Mouse (Mus musculus) bone marrow, adult 2 months (tissue): ENCODE results near the gene Adipoq. TPM values are rescaled to one million over a fixed set of nuclear protein-coding genes. Genes with fewer than 3 reads are reported as not detected.
"Not testable (repeated sequence)": the region's sequence is repeated elsewhere in the genome, so short reads cannot be mapped to it uniquely, and the experiment has no call there.

Experiments used
- H3K27ac ChIP-seq: fragments of 200-500 bp; 2 replicates; pipeline ENCODE4 v1.5.1; 2012; ENCODE audit warnings: low read depth, mild to moderate bottlenecking, control low read depth, inconsistent platforms, low read length; ENCODE audit not compliant: control insufficient read depth, poor library complexity, insufficient read depth
- H3K4me1 ChIP-seq: fragments of 200-500 bp; 2 replicates; pipeline ENCODE4 v1.6.1; 2011; ENCODE audit warnings: low read length; ENCODE audit not compliant: control insufficient read depth, insufficient read depth
- H3K4me3 ChIP-seq: fragments of 200-500 bp; replicated peaks from 2 replicates; pipeline ENCODE3; 2011; ENCODE audit warnings: mild to moderate bottlenecking, low read depth, low read length, control low read depth; ENCODE audit not compliant: control insufficient read depth
- CTCF ChIP-seq: fragments of 200-500 bp; IDR thresholded peaks from 2 replicates; pipeline ENCODE4 v1.5.1; 2011; ENCODE audit warnings: low read length, control low read depth; ENCODE audit not compliant: control insufficient read depth, insufficient read depth
- POLR2A ChIP-seq: fragments of 200-500 bp; IDR thresholded peaks from 2 replicates; pipeline ENCODE4 v1.6.1; 2011; ENCODE audit warnings: low read depth, mild to moderate bottlenecking, control low read depth, low read length, borderline replicate concordance; ENCODE audit not compliant: control insufficient read depth
- WGBS: fragments of 180-500 bp; shearing (Covaris S2); methylation state at CpG from one replicate; pipeline ENCODE4 v1.1.7; 2018; 5-methylcytosine and 5-hydroxymethylcytosine counted together
- polyA plus RNA-seq: library from polyadenylated mRNA; stranded (reverse); fragments of >200 nt; gene quantifications from 2 replicates; pipeline ENCODE4 v1.2.4, GENCODE M21; 2011; ENCODE audit warnings: low replicate concordance; ENCODE audit not compliant: missing spikeins, insufficient read depth, insufficient read length

The Adipoq gene
- polyA plus RNA-seq, 1 experiment: 39.5 TPM

DNA sequence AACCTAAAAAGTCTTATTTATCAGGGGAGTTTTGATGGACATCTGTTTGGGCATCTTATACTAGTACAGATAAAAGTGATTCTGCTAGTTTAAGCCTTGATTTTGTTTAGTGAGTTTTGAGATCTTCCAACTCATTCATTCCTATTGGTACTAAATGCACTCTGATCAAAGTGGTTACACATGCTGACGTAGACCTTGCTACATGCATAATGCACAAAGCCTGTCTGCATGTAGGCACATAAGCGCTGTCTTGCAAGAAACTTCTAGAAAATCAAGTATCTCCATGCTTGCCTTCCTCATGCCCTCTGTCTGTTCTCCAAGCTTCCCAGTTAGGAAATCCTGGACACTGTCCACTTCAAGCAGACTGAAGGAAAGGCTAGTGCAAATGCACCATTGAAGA lies 31.5 kb downstream of the Adipoq start:
- peaks cover 4% of the 10 kb centered on the region for H3K4me1 ChIP-seq
- H3K27ac ChIP-seq: no peak overlapping the region
- 85% methylated on average over 2 of the region's 2 CpGs for WGBS
- H3K4me3 ChIP-seq: no peak overlapping the region
- TF ChIP-seq CTCF (no peak), POLR2A (no peak)

DNA sequence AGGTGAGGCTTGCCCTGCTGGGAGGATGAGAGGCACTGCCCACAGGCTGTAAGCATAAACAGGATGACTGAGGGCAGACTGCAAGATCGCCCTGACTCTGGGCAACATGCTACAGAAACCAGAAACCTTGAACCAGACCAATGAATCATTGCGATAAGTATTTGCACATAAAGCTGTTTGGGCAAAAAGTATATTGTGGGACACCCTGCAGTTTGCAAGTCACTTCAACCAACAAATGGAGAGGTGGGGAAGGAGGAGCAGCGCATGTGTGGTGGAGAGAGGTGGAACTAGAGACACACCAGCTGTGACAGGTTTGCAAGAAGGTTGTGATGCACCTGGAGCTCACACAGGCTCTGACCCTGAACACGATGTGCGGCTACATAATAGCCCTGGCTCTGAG lies 32.5 kb downstream of the Adipoq start:
- Histone ChIP-seq H3K4me3 (no peak overlapping the region), H3K27ac (no peak overlapping the region), H3K4me1 (peaks cover 4% of the 10 kb centered on the region)
- 86% methylated on average over 5 of the region's 5 CpGs for WGBS
- no peak for TF ChIP-seq CTCF
- no peak for TF ChIP-seq POLR2A

DNA sequence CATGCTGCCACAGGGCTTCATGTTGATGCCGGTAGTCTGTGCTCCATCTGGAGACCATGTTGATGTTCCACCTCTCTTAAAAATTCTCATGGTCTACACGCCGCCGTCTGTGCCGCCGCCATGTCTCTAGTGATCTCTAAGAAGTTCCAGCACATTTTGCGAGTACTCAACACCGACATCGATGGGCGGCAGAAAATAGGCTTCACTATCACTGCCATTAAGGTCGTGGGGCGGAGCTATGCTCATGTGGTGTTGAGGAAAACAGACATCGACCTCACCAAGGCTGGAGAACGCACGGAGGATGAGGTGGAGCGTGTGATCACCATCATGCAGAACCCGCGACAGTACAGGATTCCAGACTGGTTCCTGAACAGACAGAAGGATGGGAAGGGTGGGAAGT lies 33.1 kb downstream of the Adipoq start:
- H3K4me3 ChIP-seq, H3K27ac ChIP-seq, H3K4me1 ChIP-seq: not testable (repeated sequence)
- 87% methylated on average over 18 of the region's 18 CpGs for WGBS

DNA sequence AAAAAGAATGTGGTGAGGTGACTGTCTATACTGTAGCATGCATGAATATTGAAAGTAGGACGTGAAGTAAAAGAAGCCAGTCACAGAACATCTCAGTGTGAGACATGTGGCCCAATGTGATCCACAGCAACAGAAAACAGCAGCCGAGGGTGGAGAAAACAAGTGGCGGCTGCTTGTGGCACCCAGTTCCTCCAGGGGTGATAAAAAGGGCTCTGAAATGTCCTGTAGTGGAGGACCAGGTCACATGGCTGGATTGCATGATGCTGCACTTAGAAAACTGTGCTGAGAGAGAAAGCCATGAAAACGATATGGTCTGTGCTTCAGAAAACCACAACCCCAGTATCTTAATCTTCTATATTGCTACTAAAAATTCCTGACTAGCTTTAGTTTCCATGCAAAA lies 34.7 kb downstream of the Adipoq start:
- peak overlapping the region; percentile 68; the same call in 1 of the 2 replicates for H3K27ac ChIP-seq

DNA sequence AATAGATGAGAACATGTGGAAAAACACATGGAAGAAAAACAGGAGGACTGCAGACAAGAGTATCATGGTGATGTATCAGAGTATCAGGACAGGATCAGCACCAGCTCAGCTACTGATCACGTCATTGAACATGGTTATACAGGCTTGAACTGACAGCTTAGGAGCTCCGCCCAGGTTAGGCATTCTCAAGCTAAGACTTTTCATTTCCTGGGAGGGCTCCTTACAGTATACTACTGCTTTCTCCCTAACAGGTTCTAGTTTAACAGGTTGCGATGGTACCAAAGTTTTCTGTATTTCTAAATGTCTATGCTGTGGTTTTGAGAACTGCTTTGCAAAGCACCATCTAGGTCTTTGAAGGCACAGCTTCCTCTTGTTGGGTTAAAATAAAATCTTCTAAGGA lies 35.2 kb downstream of the Adipoq start:
- no peak overlapping the region for H3K4me3 ChIP-seq
- peaks cover 5% of the 10 kb centered on the region for H3K4me1 ChIP-seq
- H3K27ac ChIP-seq: peak overlapping the region; percentile 74; the same call in 1 of the 2 replicates
- WGBS: 3% methylated on average over 3 of the region's 3 CpGs
- TF ChIP-seq CTCF (no peak), POLR2A (no peak)

More for the DNA sequence above, 34.7 kb downstream of the Adipoq start:
- TF ChIP-seq POLR2A (no peak), CTCF (no peak)
- H3K4me1 ChIP-seq: peaks cover 5% of the 10 kb centered on the region
- no peak overlapping the region for H3K4me3 ChIP-seq
- 7% methylated on average over 4 of the region's 4 CpGs for WGBS

DNA sequence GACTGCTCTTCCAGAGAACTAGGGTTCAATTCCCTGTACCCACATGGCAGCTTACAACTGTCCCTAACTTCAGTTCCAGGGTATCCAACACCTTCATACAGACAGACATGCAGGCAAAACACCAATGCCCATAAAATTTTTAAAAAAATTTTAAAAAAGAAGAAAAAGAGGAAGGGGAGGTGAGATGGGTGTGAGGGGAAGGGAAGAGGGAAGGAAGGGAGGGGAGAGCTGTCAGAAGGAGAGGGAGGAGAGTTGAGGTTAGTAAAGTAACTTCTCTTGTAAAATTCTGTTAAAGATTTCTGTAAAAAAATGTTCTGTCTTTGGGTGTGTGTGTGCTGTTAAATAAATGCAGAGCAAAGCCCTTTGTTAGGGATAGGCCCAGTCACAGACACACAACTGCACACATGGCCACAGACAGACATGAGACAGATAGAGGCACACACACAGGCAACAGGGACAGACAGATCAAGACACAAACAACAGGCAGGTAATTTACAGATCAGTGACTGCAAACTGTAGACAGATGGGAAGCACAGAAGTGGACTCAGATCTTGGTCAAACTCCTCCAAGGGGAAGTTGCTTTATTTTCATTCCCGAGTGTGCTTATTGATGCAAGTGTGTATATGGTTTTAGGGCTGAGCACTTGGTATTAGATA lies 35.7 kb downstream of the Adipoq start:
- Histone ChIP-seq H3K27ac (peak overlapping the region; percentile 86; the same call in 1 of the 2 replicates), H3K4me3 (no peak overlapping the region), H3K4me1 (peaks cover 5% of the 10 kb centered on the region)
- TF ChIP-seq CTCF (no peak), POLR2A (no peak)
- 3% methylated on average over 1 of the region's 1 CpGs for WGBS

DNA sequence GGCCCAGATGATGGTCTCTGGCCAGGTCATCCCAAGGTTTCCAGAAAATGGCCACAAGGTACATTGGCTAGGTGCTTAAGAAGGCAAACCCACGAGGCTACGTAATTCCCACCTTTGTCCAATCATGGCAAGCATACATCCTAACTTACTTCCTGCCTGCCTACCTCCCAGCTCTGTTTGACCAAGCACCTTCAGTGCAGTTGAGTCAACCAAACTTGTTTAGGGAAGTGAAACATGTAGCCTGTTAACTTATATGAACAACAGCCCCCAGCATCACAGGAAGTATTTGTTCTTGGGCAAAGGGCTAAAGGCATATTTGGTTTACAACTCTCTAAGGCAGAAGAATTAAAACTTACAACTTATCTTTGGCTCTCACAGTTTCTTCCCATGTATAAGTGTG lies 39.5 kb downstream of the Adipoq start:
- peaks cover 5% of the 10 kb centered on the region for H3K4me1 ChIP-seq
- no peak overlapping the region for H3K27ac ChIP-seq
- H3K4me3 ChIP-seq: no peak overlapping the region
- WGBS: 68% methylated on average over 2 of the region's 2 CpGs
- no peak for TF ChIP-seq CTCF
- TF ChIP-seq POLR2A: no peak

DNA sequence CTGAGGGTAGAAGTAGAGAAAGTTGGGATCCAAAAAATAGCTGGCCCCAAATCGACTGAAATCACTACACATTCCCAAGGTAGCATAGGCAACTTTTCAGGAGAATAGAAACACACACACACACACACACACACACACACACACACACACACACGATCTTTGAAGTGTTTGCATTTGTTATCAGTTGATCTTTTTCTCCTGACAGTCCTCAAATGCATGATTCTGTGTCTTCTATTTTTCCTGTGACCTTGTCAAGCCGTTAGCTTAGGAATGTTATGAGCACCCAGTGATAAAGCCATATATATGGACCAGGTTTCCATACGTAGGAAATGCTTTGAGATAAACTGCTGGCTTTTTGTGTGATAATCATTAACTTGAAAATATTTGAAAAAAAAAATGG lies 40.1 kb downstream of the Adipoq start:
- TF ChIP-seq CTCF (no peak), POLR2A (no peak)
- 71% methylated on average over 4 of the region's 4 CpGs for WGBS
- H3K27ac ChIP-seq: no peak overlapping the region
- peaks cover 4% of the 10 kb centered on the region for H3K4me1 ChIP-seq
- H3K4me3 ChIP-seq: no peak overlapping the region

DNA sequence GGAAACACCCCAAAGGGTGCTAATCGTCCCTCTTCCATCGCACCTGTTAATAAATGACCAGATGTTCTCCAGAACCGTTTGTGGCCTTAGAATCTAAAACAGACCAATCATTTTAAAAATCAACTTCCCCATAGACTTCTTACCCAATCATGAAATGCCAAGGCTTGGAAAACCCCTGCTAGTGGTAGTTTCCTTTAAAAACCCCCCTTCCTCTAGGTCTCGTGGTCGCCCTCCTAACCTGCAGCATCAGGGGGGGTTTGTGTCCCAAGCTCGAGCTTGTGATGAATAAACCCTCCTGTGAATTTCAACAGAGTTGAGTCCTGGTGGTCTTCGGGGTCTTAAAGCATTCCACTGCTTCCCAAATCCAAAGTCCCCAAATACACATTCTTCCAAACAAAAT lies 41.6 kb downstream of the Adipoq start:
- TF ChIP-seq CTCF (no peak), POLR2A (no peak)
- Histone ChIP-seq H3K27ac (no peak overlapping the region), H3K4me1 (peaks cover 2% of the 10 kb centered on the region; the same call in 1 of the 2 replicates), H3K4me3 (no peak overlapping the region)
- 65% methylated on average over 7 of the region's 7 CpGs for WGBS

DNA sequence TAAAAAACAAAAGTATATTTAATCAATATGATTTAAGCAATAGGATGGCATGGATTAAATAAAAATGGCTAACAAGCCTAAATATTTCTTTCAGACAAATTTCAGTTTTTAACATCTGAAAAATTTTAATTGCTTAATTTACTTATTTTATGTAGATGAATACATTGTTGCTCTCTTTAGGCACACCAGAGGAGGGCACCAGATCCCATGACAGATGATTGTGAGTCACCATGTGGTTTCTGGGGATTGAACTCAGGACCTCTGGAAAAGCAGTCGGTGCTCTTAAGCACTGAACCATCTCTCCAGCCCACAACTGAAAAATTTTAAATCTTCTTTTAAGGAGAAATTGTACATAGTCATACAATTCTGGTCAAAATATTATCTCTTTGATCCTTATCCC lies 43.3 kb downstream of the Adipoq start:
- no peak overlapping the region for H3K27ac ChIP-seq
- no peak overlapping the region for H3K4me3 ChIP-seq
- 65% methylated on average over 1 of the region's 1 CpGs for WGBS
- no peak for TF ChIP-seq POLR2A
- TF ChIP-seq CTCF: no peak
- H3K4me1 ChIP-seq: peaks cover 2% of the 10 kb centered on the region; the same call in 1 of the 2 replicates
